Mouse (Mus musculus) cerebellum, postnatal 25 days (tissue): ENCODE measurements around the gene Mtfmt.

Experiments used
- DNase-seq, 2 experiments: peaks; one replicate each; pipeline ENCODE4 v3.0.0; 2021; ENCODE audit warnings: mixed read lengths in 2 of 2

Mtfmt gene

DNA sequence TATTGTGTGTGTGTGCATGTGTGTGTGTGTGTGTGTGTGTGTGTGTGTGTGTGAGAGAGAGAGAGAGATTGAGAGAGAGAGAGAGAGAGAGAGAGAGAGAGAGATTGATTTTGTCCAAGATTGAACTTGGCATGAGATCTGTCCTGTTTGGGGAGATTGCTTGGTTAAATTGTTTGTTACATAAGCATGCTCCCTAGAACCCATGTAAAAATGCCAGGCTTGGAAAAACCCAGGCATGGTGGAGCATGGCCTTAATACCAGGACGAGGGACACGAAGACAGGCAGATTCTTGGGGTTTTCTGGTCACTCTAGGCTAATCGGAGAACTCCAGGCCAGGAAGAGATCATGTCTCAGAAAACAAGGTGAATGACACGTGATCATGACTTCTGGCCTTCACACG is 7.6 kb upstream of the Mtfmt start:
- DNase-seq, result no peak

DNA sequence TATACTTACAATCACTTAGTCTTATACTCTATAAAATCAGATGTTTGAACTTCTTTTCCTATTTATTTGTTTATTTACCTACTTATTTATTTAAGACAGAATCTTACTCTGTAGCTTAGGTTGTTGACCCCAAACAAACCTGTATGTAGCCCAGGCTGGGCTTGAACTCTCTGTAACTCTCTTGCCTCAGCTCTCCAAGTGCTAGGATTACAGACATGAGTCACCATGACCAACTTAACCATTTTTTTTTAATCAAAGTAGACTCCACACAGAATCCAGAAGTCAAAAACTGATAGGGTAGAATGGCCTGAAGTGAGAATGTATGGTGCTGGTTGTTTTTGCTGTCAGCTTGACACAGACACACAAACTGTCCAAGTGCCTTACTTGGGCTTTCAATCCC is 5.2 kb upstream of the Mtfmt start:
- no peak for DNase-seq

DNA sequence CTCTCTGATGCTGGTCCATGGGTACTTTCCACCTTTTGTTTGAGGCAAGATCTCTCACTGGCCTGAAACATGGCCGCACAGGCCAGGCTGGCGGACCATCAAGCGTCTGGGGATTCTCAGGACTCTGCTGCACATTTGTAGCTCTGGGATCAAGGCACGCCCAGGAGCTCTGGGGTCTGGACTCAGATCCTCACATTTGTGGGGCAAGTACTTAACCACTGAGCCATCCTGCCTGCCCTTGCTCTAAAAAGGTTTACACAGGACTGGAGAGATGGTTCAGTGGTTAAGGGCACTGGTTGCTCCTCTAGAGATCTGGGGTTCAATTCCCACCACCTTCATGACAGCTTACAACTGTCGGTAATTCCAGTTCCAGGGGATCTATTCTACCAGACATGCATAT is 4.7 kb upstream of the Mtfmt start:
- no peak for DNase-seq

DNA sequence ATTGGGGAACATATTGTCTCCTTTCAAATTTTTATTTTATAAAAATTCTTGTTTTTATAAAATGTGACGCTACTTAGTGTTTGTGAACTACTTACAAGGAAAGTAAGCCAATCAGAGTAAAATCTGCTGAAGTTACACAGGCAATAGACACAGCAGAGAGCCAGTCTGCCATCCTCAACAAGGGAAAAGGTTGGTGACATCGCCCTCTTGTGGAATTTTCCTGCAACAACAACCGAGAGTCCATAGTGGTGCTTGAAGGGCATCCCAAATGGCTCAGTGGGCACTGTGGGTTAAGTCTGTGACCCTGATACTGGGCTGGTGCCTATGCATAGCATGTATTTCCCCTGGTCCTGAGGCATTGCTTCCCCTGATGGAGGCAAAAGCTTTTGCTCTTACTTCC is 3.3 kb upstream of the Mtfmt start:
- peak; percentile 84 to 88 for DNase-seq

DNA sequence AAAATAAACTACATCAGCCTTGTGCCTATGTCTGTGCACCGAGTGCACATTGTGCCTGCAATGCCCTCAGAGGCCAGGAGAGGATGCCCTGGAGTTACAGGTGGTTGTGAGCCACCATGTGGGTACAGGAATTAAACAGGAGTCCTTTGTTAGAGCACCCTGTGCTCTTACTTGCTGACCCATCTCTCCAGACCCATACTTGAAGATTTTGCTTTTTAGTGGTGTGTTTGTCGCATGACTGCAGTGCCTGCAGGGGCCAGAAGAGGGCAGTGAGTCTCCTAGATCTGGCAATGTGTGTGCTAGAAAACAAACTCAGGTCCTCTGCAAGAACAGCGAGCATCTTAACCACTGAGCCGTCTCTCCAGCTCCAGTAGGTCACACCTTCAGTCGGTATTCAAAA is 1.4 kb upstream of the Mtfmt start:
- DNase-seq, result peak; percentile 38 to 52

DNA sequence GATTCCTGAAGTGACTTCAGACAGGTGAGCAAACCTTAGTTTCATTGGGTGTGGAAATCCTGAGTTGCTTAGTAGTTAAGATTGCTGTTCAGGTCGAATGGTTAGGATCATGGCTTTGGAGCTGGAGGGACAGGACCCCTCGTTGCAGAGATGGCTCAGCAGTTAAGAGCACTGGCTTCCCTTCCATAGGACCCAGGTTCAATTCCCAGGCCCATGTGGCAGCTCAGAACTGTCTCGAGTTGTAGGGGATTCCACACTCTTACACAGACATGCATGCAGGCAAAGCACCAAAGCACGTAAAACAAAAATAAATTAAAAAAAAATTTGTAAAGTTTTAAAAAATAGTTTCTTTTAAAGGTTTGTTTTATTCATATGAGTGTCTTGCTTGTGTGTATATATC is 371 bp upstream of the Mtfmt start:
- DNase-seq, result no peak

DNA sequence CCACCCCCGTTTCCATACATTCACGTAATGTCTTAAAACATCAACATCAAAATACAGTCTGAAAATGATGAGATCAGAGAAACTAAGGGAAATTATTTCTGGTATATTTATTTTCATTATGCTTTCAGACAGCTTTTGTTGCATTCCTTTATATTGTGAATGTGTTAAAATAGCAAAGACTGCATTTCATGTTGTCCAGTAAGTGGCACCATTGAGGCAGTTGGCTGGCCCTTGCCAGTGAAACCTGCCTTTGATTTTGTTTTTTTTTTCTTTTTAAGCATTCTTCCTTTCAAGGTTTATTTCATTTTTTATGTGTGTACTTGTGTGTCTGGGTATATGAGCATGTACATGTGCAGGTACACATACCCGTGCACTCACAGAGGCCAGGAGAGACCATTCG is 9.1 kb downstream of the Mtfmt start:
- DNase-seq, result no peak

DNA sequence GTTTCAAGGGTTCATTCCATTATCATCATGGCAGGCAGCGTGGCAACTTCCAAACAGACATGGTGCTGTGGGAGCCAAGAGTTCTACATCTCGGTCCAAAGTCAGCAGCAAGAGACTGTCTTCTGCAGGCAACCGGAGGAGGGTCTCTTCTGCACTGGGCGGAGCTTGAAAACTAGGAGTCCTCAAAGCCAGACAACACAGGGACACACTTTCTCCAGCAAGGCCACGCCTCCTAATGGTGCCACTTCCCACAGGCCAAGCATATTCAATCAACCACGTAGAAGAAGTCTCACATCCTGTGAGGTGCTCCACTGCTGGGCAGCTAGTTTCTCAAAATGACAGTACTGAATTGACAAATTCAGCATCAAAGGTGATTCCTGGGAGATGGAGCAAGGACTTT is 12.4 kb downstream of the Mtfmt start:
- no peak for DNase-seq

DNA sequence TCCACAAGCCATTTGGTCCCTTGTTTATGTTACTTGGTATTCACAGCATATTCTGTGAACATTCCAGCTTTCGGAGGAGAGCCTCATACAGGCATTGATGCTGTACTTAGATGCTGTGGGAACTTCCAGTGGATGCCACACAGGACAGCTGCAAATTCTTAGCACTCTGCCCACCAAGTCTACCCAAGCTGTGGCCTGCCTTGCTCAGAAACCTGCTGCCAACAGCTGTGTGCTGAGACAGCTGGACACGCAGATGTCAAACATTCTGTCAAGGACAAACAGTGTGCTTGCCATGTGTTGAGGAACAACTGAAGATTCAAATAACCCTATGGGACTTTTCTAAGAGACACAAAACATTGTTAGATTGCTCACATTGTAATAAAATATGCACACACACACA is 23.4 kb downstream of the Mtfmt start:
- no peak for DNase-seq

DNA sequence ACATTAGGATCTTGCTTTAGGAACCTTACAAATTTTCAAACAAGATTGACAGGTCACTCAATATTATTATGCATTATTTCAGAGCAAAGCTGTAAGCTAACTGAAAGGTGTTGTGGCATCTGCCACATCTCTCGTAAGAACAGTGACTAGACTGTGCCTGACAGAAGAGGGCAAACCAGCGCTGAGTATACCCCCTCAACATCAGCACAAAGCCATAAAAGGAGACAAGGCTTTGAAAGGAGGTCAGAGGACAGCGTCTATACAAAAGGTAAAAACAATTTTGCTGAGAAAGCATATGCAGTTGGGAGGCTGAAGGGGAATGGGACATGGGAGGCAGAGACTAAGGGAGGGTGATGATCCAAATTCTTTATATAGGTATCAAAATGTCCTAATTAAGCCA is 24.6 kb downstream of the Mtfmt start:
- DNase-seq, result no peak

DNA sequence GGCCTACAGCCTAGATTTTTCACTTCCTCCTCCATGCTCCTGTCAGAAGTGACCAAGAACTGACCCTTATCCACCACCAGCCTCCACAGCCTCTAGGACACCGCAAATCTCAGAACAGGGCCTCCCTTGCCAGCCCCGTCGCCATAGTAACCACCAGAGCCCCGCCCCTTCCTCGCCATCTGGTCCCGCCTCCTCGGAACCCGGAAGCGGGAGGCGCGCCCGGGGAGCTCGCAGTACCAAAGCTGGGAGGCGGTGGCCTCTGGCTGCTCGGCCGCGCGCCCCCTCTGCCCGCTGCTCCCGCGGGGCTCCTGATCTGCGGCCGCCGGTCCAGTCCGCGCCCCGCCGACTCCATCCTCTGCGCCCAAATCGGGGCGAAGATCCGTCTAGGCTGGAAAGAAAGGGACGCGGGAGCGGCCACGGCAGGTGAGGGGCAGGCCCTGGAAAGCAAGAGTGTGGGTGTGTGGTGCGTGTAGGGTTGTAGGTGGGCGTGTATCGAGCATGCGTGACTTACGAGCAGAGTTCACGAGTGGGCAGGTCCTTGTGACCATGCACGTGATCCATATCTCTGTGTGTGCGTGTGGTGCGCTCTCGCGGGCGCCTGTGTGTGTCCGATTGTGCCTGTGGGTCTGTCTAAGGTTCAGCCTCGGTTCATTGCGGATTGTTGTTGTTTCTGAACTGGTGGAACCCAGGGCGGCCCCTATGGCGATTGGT is 25.3 kb downstream of the Mtfmt start, which contains the start of gene Spg21:
TSS of gene Spg21 (plus strand) at position 216 of the 711 bp plus-strand sequence.
- DNase-seq, result peak; percentile 96 to 98

DNA sequence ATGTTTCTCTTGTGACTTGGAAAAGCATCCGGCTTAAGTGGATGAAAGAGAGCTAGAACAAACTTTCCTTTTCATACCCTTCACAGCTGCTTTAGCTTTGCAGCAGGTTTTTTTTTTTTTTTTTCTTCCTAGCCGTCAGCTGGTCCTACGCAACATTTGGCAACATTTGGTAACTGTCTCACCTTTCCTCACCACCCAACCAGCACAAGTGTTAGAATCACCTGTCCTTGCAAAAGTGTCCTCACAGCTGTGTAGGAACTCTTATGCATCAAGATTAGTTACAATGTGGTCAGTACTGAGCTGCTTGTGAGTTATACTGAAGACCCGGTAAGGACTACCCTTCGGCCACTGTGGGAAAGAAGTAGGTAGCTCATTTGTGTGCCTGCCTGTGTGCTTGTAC is 27.0 kb downstream of the Mtfmt start:
- no peak for DNase-seq

DNA sequence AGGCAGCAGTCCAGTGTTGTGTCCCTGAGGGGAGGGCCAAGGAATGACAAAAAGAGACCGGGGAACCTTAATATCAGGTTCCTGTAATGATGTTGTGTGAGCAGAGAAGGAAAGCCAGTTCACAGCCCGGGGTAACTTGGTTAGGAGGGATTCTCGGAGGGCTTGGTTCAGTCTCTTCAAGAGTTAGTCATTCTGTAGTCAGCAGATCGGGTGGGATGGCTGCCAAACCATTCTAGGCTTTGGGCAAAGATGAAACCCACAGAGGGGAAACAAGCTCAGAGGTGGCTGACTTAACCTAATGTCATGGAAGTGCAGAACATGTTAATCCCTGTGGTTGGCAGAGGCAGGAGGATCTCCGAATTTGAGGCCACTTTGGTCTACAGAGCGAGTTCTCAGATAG is 28.6 kb downstream of the Mtfmt start:
- DNase-seq, result peak in 1 of 2 experiments; percentile 35

DNA sequence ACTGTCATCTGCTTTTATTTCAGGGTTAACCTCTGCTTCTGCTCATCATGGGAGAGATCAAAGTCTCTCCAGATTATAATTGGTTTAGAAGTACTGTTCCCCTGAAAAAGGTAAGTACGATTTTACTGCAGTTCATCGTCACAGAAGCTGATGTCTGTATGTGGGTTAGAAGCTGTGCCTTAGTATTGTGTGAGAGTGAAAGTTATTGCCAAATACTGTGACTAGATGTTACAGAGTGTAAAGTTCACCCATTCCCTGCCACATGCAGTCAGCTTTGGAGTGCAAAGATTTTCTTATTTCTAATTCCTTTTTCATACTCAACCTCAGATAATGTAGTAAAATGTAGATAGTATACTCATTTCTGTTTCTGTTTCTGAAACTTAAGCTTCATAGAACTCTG is 29.7 kb downstream of the Mtfmt start:
- no peak for DNase-seq

DNA sequence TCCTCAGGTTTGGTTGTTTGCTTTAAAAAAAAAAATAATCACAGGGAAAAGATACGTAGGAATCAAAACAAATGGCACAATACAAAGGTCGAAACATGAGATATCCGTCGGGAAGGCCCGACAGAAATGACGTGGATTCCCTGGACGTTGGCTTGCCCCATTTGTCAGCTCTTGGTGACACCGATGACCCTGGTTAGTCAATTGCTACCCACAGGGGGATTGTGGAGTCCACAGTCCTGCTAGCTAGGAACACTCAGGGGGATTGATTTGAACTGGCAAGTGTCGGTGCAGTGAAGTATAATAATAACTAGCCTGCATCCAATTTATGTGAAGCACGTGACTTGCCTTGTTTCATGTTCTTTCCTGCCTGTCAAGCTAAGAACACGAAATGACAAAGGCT is 32.1 kb downstream of the Mtfmt start:
- no peak for DNase-seq

DNA sequence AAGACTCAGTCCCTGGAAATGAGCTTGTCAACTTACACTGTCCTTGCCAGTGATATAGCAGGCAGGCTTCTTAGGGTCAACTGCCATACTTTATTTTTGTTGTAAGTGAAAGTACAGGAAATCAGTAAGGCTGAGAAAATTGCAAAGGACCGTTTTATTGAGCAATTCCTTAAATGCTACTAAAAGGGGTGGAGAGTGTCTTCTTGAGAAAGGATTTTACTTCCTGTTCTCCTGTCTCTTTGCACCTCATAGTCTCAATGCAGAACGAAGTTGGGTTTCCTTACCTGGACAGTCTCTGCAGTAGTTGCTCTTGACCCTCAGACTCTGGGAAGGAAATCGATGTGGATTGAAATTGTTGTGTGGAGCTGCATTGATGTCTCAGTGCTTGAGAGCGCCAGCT is 37.2 kb downstream of the Mtfmt start:
- no peak for DNase-seq

DNA sequence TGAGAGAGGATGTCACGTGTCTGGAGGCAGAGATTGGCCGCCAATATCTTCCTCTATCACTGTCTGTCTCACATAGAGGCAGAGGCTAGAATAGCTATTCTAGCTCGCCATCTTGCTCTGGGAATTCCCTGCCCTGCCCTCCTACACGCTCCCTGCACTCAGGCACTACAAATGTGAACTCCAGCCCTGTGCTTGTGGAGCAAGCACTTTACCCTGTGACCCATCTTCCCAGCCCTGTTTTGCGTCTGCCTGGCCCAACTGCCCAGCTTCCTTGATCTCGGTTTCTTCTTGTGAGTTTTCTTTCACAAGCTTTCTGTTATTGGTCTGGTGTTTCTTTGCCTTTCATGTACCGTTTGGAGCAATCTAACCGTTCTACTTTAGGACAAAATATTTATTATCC is 43.6 kb downstream of the Mtfmt start:
- no peak for DNase-seq

DNA sequence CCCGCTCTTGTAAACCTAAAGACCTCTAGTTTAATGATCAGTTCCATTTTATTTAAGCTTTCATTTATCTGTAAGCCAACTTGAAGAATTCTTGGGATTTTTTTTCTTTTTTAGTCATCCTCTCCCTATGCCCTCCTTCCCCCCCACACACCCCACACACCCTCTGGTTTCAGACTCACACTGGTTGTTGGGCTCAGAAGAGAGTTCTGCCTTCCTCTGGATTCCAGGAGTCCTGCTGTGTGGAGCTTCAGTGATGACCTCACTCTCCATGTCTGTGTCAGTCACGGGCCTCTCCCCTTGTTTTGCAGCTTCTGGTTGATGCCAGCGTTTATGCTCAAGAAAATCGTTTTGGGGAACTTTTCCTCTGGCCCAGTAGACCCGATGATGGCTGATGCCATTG is 44.5 kb downstream of the Mtfmt start:
- DNase-seq, result no peak

DNA sequence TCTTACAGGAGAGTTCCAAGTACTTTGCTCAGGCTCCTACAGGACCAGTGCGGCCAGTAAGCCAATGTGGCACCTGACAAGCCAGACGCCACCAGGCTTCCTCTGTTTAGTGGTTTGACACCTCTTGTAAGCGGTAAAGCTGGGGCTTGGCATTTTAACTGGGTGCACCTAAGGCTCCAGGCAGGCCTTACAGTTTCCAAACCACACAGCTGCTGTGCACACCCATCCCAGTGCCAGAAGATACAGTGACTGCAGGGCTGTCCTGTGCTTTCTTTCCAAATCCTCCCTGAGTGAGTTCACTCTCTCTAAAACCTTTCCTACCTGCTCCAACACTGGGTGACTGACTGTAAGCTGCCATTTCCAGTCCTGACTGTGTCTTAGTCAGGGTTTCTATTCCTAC is 55.9 kb downstream of the Mtfmt start:
- DNase-seq, result no peak

DNA sequence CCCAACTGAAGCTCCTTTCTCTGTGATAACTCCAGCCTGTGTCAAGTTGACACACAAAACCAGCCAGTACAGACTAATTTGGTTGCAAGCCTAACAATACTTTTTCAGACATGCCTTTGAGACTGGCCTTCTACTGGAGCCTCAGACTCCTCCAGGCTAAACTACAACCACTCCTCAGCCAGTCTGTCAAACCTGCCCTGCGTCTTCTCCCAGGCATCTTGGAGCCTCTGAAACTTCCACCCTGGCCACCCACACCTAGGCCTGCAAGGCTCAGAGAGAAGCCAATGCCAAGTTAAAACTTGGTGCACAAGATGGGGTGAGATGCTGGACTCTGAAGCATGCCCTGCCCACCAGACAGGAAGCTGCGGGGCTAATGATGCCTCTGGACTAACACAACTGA is 56.8 kb downstream of the Mtfmt start:
- no peak for DNase-seq

DNA sequence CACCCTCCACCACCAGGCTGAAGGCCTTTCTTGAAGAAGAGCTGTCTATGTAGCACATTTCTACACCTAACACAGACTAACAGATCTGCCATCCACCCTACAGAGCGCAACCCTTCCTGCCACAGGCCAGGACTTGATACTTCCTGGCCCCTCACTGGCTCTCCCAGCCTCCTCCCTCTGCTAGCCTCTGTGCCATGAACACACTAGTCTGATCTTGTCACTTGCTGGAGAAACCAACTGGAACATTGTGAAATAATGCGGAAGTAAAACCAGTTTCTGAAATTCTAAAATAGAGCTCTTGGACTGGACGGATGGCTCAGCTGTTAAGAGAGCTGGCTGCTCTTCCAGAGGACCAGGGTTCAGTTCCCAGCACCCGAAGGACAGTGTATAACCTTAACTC is 57.3 kb downstream of the Mtfmt start:
- DNase-seq, result no peak

DNA sequence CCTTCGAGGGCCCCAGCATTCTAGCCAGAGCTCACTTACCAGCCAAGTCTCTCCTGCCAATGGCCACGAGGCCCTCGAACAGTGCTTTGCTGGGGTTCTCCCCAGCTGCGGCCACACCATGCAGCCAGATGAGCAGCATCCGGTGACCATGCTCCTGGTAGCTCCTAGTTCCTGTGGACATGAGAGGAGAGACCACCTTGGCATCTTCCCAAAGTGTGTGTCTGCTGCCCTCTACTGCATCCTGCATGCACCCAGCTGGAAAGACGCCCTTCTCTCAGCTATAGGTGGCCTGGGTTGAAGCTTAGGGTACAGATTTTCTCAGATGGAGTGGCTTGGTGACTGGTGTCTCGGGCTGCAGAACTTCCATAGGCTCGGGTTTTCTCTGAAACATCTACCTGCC is 66.6 kb downstream of the Mtfmt start:
- no peak for DNase-seq
